Mouse (Mus musculus) kidney, adult 8-10 months (tissue): Measurements from ENCODE around the gene Vps53.
"Not testable (repeated sequence)": the region's sequence is repeated elsewhere in the genome, so short reads cannot be mapped to it uniquely, and the experiment has no call there.

Source experiments
- DNase-seq, 2 experiments: peaks; one replicate each; pipeline ENCODE4 v3.0.0; 2022

Vps53 gene

GRCm38 (mm10) chr11:76010838-76011624 lies 168.4 kb downstream of the Vps53 start:
- no peak for DNase-seq

DNA sequence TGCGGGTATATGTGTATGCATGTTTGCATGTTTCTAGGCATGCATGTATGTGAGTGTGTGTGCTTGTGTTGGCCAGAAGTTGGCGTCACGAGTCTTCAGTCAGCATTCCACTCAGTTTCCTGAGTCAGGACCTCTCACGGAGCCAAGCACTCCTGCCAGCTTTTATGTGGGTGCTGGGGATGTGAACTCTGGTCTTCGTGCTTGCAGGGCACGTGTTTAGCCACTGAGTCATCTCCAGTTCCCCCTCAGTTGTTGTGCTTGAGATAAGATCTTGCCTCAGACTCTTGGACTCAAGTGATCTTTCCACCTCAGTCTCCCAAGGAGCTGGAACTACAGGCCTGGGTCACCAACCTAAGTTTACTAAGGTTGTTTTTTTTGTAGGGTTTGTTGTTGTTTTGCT lies 170.3 kb downstream of the Vps53 start:
- no peak for DNase-seq

DNA sequence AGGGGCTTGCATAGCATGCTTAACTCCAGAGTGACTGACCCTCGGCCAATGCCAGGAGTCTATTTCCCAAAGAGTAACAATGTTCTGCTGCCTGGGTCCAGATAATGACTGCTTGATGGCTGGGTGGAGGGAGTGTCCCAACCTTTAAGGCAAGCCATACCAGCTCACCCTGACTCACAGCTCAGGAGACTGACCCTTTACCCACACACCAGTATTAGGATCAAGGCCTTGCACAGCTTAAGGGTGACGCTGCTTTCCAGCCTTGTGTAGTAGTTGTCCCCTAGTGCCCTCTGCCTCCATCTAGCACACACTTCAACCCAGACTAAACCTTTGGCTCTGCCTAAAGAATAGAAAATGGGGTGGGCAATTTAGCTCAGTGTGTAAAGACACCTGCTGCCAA lies 171.3 kb downstream of the Vps53 start:
- DNase-seq = no peak

- not testable (repeated sequence) for DNase-seq
Measured at GRCm38 (mm10) chr11:76004276-76004675, 175.2 kb downstream of the Vps53 start.

- no peak for DNase-seq
Measured at GRCm38 (mm10) chr11:76001237-76001878, 178.1 kb downstream of the Vps53 start.

- no peak for DNase-seq
Measured at GRCm38 (mm10) chr11:76000701-76001100, 178.7 kb downstream of the Vps53 start.

- DNase-seq = peak; percentile 81 to 90
Measured at GRCm38 (mm10) chr11:75999440-76000155, 179.8 kb downstream of the Vps53 start, which contains the start of gene 1700016K19Rik. Gene 1700016K19Rik, plus strand, starts transcription at chr11:75999912.
